Mouse (Mus musculus) cerebellum, postnatal 14 days (tissue): ENCODE measurements around the gene Ptprj.

Source experiments
- DNase-seq, 2 experiments: peaks; one replicate each; pipeline ENCODE4 v3.0.0; 2021; ENCODE audit warnings: mixed read lengths in 2 of 2

Ptprj gene

DNA sequence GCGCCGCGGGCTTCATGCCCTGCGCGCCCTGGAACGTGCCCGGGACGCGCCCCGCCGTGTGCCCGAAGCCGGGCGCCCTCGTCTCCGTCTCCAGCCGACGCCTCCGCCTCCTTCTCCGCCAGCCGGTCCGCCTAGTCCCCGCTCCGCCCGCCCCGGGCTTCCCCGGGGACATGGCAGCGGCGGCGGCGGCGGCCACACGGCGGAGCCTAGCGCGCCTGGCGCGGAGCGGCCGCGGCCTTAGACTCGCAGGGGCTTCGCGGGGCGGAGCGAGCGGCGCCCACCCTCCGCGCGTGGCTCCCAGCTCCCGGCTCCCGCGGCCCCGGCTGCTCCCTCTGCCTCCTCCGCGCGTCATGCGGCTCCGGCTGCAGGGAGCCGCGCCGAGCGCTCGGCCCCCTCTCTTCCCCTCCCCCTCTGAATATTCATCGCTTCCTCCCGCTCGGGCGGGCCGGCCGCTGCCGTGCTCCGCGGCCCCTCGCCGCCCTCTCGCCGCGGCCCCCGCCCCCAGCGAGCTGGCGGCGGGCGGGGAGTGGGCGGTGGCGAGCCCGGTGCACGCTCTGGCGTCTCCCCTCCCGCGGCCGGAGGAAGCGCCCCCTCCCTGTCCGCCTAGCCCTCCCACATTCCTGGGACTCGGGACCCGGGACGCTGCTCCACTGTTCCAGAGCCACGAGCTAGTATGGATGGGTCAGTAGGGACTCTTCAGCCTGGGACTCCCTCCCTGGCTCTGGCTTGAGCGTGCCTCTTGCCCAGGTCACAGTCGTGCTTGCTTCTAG, at the start of gene Ptprj:
TSS of gene Ptprj (minus strand) at position 412 of the 770 bp plus-strand sequence.
- DNase-seq: peak; percentile 69 to 79

DNA sequence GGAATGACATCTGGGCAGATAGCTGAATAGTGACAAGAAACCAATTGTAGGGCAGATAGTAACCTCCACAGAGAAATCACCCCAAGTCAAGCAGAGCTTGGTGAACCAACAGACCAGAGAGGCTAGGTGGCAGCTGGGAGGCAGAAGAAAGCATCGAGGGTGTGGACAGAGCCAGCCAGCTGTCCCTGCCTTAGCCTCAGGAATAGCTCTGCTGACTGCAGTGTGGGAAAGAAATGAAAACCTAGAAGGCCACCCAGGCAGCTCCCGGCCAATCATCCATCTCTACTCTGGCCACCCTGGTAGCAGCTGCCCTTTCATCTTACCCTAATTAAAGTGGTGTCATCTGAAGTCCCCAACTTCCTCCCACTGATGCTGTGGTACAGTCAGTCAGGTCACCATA, 49.1 kb upstream of the Ptprj start:
- DNase-seq: no peak

DNA sequence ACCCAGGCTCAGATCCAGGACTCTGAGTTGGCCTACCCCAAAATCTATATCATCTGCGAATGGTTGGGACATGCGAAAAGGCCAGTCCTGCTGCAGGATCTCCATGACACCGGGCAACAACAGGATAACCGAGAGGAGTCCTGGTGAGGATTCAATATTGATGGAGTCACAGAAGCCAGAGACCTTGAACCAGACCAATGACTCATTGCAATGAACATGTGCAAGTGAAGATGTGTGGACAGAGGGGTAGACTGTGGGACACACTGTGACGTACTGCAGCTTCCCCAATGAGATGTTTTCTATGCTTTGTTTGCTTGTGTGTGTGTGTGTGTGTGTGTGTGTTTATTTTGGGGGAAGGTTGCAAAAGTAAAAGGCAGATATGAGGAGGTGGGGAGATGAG, 47.8 kb upstream of the Ptprj start:
- DNase-seq: no peak

DNA sequence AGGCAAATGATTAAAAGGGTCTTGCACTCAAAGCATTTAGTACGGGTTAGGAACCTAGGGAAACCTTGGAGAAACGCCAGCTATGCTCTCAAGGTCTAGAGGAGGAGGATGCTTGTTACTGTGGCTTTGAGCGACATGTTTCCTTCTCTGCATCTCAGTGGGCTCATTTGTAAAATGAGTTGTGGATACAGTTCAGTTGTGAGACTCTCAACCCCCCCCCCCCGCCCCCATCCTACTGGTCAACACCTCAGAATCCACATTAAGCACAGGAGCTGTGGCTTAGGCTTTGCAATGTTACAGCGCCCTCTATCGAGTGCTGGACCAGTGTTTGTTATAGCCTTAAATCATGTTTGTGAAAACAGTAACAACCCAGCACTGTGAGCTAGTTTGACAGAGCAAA, 44.5 kb upstream of the Ptprj start:
- DNase-seq: peak; percentile 89 to 91

DNA sequence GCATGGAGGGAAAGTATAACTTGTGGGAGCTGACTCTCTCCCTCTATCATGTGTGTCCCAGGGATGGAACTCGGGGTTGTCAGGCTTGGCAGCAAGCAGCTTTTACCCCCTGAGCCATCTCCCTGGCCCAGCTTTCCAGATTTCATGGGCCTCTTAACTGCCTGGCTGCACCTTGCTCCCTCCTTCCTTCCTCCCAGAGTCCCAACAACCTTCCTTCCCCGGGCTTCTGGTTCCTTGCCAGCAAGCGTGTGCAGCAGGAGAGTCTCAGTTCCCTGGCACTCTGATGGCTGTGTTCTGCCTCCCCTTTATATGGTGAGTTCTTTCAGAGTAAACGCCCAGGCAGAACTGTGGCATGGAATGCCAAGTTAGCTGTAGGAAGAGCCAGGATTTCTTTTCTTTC, 43.9 kb upstream of the Ptprj start:
- DNase-seq: peak; percentile 59 to 63

DNA sequence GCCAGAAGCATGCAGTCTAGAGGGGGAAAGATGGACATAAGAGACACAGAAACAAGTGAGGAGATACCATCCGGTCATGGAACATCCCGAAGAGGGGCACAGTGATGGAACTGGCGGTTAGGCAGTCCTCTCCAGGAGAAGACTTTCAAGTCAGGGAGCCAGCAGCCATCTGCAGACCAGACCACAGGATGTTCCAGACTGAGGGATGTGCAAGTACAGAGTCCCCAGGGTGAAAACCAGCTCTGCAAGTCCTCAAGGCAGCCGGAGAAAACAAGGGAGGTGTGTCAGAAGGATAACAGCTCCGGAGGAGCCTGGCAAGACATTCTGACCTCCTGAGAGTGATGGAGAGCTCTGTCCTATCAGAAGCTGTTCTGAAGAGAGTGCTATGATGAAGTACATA, 40.4 kb upstream of the Ptprj start:
- no peak for DNase-seq

DNA sequence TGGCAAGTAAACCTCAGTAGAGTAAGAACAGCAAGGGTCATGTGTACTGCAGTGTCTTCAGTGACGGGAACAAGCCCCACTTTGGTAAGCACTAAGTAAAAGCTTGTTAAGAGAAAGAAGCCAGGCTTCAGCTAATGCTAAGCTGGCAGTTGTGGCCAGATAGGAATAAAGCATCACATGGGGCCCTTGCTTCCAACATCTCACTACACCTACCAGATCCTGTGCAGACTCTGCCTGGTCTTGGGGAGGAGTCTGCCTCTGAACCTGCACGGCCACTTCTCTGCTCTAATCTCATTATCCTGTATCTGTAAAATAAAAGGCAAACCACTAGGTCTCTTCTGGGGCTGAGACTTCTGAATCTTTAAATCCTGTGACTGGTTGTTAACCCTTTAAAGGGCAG, 39.2 kb upstream of the Ptprj start:
- no peak for DNase-seq

DNA sequence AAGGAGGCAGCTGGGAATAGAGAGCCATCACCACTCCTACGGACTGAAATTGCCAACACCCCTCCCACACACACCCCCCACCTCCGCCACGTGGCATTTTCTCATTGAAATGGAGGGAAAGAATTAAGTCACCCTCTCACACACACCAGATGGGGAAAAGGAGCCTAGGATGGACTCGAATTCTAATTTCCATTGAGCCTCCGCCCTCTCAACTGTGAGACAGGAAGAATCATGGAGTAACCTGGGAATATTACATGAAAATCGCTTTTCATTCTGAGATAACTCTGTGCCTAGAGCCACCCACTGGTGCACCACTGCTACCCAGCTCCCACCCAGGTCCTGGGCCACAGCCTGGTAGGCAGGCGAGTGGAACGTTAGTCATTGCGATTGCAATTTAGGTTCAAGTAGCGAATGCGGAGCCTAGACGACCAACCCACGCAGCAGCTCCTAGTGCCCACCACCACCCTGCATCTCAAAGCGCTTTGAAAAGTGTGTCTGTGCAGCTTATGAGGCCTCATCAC, 34.3 kb upstream of the Ptprj start:
- DNase-seq: no peak

DNA sequence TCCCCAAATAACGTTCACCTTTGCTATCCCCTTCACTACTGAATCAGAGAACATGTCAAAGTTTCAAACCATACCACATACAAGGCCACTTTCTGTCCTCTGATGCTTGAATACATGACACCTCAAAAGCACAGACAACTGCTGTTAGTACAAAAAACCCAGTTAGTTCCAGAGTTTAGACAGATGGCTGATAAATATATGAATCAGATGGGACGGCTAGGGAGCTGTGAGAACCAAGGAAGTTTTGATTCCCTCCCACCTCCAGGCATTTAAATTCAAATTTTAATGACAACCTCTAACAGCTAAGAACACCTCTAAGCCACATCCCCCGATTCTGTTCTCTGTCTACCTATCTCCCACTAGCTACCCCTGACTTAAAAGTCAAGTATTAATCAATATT, 33.1 kb upstream of the Ptprj start:
- DNase-seq: no peak

DNA sequence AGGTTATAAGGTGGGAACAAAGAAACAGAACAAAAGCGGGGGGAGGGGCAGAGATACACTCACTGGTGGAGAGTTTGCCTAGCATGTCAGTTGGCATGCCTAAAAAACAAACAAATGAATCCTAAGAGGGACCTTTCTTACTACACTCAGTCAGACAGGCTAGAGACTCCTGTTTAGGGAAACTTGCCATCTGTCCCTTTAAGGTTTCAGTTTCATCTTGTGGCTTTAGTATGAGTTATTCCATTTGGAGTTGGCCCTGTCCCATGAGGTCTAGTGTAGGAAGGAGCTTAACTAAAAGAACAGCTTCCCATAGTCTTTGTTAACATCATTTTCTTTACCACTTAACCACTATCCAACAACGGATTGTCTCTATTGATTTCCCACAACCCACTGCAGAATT, 32.6 kb upstream of the Ptprj start:
- no peak for DNase-seq

DNA sequence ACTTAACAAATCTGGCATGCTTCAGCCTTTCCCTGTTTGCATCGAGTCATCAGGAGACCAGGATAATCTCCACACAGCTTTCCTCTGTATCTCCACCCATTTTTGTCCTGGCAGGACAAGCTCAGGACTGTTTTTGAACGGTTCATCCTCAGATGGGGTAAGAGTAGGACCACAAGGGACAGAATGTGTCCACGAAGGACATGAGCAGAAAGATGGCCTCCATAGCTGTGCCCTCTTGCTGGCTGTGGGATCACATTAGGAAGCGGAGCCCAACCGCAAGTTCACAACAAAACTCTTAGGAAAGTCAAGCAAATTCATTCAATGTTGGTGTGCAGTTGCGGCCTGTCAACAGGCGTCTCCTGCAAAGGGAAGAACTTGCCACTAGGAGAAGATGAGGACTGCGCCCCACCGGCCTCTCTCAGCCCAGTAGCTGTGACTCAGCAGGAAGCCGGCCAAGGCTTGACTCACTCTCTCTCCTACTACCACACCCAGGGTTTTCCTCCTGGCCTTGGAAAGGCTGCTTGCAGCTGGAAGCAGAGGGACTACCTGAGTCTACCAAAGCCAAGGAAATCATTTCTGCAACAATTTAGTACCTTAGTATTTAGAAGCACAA, 31.6 kb upstream of the Ptprj start:
- no peak for DNase-seq

DNA sequence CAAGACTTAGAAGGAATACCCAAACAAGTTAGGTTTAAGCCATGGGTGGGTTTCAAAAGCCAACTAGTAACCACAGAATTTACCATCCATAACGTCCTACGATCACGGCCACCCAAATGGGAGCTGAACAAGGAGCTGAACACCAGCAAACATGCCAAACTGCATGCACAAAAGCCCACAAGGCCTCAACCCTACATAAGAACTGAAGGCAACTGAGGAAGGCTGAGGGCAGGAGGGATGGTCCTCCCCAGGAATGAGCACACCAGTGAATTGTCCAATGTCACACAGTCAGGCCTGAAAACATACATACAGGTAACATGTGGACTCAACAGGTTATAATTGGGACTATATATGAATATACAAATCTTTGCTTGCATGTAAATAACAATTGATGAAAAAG, 20.6 kb upstream of the Ptprj start:
- no peak for DNase-seq

DNA sequence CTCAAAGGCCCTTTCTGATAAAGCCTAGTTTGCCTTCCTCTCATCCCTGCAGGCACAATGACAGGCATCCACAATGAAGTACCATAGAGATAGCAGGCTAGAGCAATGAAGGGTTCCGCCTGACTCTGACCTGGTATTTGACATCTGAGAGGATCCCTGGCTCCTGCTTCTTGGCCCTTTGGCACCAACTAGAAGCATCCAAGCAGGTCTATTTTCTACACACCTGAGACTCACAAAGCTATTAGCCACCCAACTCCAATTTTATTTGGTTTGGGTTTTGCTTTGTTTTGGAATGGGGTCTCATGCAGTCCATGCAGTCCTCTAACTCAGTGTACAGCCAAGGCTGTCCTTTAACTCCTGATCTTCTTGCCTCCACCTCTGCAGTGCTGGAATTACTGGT, 7.7 kb upstream of the Ptprj start:
- DNase-seq: no peak

DNA sequence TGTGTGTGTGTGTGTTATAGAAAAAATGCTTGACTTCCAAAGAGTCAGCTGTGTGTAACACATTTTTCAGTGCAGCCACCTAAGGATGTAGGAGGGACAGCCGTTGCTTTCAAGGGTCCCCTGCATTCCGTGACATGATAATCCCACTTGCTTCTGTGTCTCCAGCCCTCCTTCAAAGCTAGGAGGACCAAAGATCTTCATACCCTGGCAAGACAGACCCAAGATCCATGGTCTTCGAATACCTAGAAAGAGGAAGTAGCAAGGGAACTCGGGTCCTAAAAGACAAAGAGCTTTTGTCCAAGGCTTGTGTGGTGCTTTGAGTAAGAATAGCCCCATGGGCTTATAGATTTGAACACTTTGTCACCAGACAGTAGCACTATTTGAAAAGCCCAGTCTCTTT, 4.1 kb upstream of the Ptprj start:
- DNase-seq: no peak

DNA sequence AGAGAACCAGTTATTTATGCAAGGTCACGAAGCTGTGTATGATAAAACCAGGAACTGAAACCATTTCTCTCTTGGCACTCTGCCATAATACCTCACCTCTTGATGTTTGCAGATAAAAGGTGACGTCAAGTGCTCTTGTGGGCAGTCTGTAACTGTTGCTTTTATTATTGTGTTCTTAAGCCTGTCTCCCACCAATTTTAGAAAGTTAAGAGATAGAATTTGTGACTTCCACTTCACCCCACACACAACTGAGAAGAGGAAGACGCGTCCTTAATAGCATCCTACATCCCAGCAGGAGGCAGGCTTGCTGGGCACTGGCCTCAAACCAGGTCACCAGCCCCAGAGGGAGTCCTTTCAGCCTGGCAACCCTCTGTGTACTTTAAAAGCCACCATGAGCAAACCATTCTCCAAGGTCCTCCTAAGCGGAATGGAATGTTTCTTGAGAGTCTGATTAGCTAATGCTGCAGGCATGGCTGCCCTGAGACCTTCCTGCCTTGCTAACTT, 3.2 kb upstream of the Ptprj start:
- peak; percentile 14 to 35 for DNase-seq

DNA sequence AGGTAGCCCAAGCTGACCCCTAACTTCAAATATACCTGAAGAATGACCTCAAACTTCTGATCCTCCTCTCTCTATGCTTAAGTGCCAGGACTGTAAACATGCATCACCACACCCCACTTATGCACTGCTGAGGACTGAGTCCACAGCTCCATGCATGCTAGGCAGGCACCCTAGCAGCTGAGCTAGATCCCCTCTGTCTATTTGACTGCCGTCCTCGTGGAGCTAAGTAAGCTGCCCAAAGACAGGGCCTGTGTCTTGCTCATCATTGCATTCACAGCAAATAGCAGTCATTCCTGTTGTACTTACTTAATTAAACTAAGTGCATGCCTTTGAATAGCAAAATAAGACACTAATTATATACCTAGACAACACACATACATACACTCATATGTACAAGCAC, 2.4 kb upstream of the Ptprj start:
- no peak for DNase-seq

DNA sequence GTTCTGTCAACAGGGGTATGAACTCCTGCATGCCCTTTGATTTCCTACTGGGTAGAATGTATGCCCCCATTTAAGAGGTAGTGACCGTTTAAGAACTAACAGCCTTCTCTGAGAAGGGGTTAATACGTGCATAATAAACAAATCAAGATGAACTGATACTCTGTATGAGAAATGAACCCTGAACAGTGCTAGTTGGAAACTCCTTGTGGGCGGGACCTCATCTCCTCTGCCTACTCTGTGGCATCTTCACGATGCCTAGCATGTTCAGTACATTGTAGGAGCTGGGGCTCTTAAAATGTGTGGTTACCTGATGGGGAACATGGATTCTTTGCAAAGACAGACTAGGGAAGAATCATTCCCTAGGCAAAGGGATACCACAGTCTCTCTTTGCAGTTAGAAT, 1.9 kb upstream of the Ptprj start:
- no peak for DNase-seq

DNA sequence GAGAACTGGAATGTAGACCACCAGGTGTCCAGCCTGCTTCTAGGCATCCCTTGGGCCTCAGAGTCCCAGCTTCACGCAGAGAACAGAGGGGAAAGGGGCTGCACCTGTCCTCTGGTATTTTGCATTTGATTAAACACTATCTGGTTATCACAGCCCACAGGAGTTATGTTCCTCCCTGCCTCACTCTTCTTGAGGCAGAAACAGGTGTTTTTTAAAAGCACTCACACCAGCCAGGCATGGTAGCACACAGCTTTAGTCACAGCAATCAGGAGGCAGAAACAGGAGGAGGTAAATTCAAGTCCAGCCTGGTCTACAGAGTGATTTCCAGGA, 1.3 kb upstream of the Ptprj start:
- peak in 1 of 2 experiments; percentile 13 for DNase-seq

DNA sequence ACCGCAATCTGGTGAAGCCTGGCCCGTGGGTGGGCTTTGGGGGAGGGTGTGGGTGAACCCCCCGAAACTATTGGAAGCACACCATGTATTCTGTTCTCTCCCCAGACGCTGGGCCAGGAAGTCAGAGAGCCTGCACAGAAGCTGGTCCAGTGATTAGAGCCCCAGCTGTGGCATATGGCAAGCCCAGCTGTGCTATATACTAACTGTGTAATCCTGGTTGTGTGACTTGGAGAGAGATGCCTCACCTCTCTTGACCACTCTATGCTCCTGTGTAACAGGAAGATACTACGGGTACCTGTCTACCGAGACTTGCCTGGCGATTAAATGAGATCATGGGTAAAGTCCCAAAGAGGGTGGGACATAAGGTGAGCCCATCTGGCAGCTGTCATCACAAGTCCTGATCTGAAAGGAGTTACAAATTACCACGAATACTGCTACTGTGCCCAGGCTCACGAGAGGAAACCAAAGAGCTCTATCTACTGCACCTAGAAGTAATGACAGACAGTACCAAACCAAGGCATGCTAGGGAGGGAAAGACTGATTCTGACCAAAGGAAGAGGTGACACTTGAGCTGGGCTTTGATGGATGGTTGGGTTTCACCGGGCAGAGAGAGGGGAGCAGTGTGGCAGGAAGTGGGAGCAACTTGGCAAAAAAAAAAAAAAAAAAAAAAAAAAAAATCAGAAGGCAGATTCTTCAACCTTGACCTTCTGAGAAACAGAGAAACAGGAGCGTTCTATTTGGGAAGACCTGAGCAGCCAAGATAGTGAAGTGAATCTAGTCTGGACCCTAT, 754 bp upstream of the Ptprj start:
- DNase-seq: no peak

DNA sequence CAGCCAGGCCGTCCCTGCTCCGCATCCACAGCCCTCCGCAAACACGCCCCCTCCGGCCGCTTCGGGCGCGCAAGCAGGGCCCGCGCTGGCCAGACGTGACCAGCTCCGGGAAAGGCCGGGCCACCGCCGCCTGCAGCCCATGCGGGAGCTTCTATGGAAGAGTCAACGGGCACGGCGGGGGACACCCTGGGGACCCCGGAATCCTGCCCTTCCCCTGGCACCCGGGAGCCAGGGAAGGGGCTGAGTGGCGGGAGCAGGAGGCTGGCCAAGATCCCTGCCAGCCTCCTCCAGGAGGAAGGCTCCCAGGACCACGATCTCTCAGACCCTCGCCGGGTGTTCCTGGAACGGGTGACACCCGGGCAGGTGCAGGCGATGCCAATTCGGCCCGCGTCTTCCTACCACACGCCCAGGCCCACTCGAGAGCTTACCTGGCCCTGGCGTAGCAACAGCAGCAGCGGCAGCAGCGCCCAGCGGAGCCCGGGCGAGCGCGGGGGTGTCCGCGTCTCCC, 665 bp downstream of the Ptprj start:
- DNase-seq: peak; percentile 81 to 82

DNA sequence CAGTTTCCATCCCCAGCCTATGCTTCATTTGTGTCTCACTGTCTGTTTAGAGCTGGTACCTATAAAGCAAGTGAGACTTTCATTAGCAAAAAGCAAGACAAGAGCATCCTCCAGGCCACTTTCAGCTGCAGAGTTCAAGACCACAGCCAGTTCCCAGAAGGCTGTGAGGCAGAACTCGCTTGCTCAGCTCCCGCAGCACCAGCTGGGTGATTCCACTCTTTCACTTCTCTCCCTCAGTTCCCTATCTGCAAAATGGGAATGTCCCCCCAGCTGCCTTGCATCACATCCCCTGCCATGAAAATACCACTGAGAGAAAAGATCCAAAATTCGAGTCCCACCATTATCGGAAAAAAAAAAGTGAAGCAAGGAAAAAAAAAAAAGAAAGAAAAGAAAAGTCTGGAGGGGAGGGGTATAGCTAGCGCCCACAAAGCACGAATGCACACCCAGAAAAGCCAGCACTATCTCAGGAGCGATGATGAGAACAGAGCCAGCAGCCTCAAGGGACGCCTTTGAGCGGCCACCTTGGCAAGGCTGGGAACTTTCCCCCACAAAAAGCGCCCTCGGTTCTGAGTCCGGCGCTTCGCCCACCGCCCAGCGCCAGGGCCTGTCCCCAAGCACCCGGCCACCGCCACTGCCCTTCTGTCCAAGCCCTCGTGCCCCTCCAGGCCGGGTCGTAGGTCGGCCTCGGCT, 1.3 kb downstream of the Ptprj start:
- peak in 1 of 2 experiments; percentile 56 for DNase-seq

DNA sequence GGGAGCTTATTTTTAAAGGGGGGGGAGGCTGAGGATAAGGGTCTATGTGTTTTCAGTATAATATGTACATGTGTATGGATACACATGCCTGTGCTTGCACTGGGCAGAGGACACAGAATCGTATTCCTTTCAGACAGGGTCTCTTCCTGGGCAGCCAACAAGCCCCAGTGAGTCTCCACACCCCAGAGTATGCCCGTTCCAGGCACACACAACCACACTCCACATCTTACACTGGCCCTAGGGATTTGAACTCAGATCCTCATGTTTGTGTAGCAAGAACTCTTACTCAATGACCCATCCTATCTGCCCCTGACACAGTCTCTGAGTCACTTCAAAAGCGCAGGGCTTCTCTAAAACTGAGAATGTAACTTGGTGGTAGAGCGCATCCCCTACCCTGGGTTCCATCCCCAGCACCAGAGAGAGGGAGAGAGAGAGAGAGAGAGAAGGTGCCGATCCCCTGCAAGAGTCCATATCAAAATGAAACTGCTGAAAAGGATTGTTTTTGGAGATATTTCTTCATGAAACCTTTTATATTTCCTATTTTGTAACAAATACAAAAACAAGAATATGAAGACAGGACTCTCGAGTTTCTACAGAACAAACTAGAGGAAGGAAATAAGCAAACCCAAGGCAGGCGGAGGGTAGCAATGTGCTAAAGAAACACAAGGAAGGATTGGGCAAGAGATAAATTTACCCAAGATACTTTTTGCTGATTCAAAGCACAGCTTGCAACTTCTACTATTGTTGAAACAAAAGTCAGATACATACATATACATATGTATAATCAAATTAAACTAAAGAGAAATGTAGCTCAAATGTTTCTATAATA, 2.8 kb downstream of the Ptprj start:
- DNase-seq: peak in 1 of 2 experiments; percentile 17
